Mouse (Mus musculus) embryonic stem cell, embryonic (primary cell): ENCODE measurements at regions not wholly inside any gene's neighbourhood (a gene's known extent, or its start where the extent isn't known, plus 50 kb on each side); places are given as distances from the start of the nearest gene placed in this dataset.

Source experiments
- CTCF ChIA-PET, 4 experiments: fragments of 300-600 bp in 2 of 4; fragments of 350-600 bp in 2 of 4; sonication (Branson Sonifier 250); formaldehyde crosslinking; loops; one replicate each; lab custom pipeline; 2022; ENCODE audit warnings: inconsistent platforms in 2 of 4; lab: Charles Lee
- POLR2A ChIA-PET, 4 experiments: fragments of 300-600 bp in 2 of 4; fragments of 350-600 bp in 2 of 4; sonication (Branson Sonifier 250); formaldehyde crosslinking; loops; one replicate each; lab custom pipeline; 2022; ENCODE audit warnings: antibody characterized with exemption in 4 of 4, inconsistent platforms in 1 of 4; lab: Charles Lee

GRCm38 (mm10) chr9:76896347-76896746 lies 149.2 kb downstream of the Tinag start:
- ChIA-PET CTCF (no interaction called here), POLR2A (interaction anchor here in 2 of 4 experiments (0.5 to 0.6 kb wide), 2 partner anchors 8 to 1933 kb away, joined by 3 to 4 read pairs; no protein-coding TSS in a partner anchor)

GRCm38 (mm10) chr9:76881830-76882229 lies 163.8 kb downstream of the Tinag start:
- ChIA-PET CTCF (no interaction called here), POLR2A (no interaction called here)

GRCm38 (mm10) chr9:76876020-76876419 lies 169.6 kb downstream of the Tinag start:
- ChIA-PET CTCF (no interaction called here), POLR2A (no interaction called here)

DNA sequence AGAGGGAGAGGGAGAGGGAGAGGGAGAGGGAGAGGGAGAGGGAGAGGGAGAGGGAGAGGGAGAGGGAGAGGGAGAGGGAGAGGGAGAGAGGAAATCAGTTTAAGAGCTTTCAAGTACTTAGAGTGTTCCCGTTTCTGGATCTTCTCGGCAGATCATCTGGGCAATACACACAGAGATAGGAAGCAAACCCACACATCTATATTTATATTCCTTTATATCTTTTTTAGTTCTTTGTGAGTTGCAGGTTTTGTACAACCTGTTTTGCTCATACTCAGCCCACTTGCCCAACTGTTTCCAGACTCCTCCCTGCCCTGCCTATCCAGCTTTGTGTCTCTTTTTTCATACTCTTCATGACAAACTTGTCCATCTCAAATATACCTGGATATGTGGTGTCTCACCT lies 173.2 kb downstream of the Tinag start:
- ChIA-PET CTCF (no interaction called here), POLR2A (interaction anchor here in 1 of 4 experiments (0.6 kb wide), 1 partner anchor 636 kb away, joined by 3 read pairs; no protein-coding TSS in a partner anchor)

DNA sequence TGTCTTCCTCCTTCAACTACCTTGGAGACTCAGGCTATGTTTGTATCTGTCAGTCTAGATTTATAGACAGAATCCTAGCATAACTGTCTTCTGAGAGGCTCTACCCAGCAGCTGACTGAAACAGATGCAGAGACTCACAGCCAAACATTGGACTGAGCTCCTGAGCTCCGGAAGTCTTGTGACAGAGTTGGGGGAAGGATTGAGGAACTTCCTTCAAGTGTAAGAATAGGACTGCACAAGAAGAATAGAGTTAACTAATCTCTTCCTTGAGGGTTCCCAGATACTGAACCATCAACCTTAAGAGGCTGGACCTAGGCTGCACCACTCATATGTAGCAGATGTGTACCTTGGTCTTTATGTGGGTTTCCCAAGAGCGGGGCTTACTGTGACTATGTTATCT lies 176.0 kb downstream of the Tinag start:
- POLR2A ChIA-PET, result no interaction called here

DNA sequence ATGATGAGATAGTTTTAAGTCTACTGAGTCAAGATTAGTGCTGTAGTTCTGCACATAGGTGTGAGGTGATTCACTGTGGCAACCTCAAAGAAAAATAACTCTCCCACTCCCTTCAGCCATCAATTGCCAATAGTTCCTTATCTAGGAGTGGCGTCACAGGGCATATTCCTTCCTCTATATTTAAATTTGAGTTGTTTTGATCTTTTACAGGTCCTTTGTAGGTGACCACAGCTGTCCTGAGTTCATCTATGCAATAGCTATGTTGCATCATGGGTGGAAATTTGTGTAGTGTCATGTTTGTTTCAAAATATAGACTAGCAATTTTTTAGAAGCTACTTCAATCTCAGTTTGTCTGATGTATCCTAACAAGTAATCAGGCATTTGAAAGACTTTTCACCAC lies 177.0 kb downstream of the Tinag start:
- CTCF ChIA-PET, result no interaction called here
- POLR2A ChIA-PET, result no interaction called here

More for the DNA sequence above, 176.0 kb downstream of the Tinag start:
- CTCF ChIA-PET, result no interaction called here

DNA sequence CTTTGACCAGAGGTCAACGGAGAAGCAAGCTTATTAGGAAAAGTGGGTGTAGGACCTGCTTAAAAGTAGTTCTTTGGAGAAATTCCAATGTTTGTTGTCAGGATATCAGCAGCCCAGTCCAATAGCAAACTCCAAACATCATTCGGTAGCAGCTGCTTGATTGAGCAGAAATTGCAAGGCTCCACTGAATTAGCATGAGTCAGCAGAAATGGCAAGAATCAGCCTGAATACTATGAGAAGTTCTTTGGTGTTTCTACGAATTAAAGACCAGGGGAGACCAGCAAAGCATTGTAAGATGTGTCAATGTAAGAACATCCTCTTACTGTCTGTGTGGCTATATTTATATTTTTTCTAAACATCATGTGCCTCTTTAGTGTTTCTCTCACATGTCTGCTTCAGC lies 223.4 kb downstream of the Tinag start:
- POLR2A ChIA-PET, result interaction anchor here in 1 of 4 experiments (1.3 kb wide), 1 partner anchor 16 kb away, joined by 3 read pairs; no protein-coding TSS in a partner anchor

GRCm38 (mm10) chr9:76794951-76795350 lies 228.0 kb upstream of the Fam83b start:
- CTCF ChIA-PET, result no interaction called here
- POLR2A ChIA-PET, result no interaction called here

More for the DNA sequence above, 223.4 kb downstream of the Tinag start:
- CTCF ChIA-PET, result no interaction called here

GRCm38 (mm10) chr9:76788654-76789053 lies 221.7 kb upstream of the Fam83b start:
- POLR2A ChIA-PET, result no interaction called here
- CTCF ChIA-PET, result no interaction called here
